Mouse (Mus musculus) midbrain, postnatal 0 days (tissue): ENCODE results near the gene Nipal4. TPM values are rescaled to one million over a fixed set of nuclear protein-coding genes. Genes with fewer than 3 reads are reported as not detected.

Source experiments
- ATAC-seq: fragments of 200-750 bp; cut with Nextera tagmentation; 2 replicates; pipeline ENCODE4 v1.8.0; 2017; ENCODE audit warnings: moderate number of reproducible peaks, mild to moderate bottlenecking, moderate TSS enrichment, moderate library complexity; ENCODE audit not compliant: low FRiP score
- DNase-seq: peaks from one replicate; pipeline ENCODE4 v3.0.0-alpha.2; 2015; ENCODE audit warnings: low spot score
- H3K27ac ChIP-seq: fragments of 300-500 bp; sonication (generic); 2 replicates; pipeline ENCODE4 v1.5.1; 2014; ENCODE audit warnings: low read depth, mild to moderate bottlenecking, low read length, mixed read lengths
- H3K27me3 ChIP-seq: fragments of 300-500 bp; sonication (generic); 2 replicates; pipeline ENCODE4 v1.6.1; 2014; ENCODE audit warnings: low read length, control low read depth, mixed read lengths; ENCODE audit not compliant: insufficient read depth
- H3K36me3 ChIP-seq: fragments of 300-500 bp; sonication (generic); 2 replicates; pipeline ENCODE4 v1.6.1; 2014; ENCODE audit warnings: low read length, control low read depth, mixed read lengths; ENCODE audit not compliant: insufficient read depth
- H3K4me1 ChIP-seq: fragments of 300-500 bp; sonication (generic); 2 replicates; pipeline ENCODE4 v1.6.1; 2014; ENCODE audit warnings: mild to moderate bottlenecking, control low read depth, antibody characterized with exemption, low read length, mixed read lengths; ENCODE audit not compliant: insufficient read depth
- H3K4me2 ChIP-seq: fragments of 300-500 bp; sonication (generic); 2 replicates; pipeline ENCODE4 v1.6.1; 2014; ENCODE audit warnings: low read depth, mild to moderate bottlenecking, low read length, mixed read lengths; ENCODE audit not compliant: poor library complexity, severe bottlenecking
- H3K4me3 ChIP-seq: fragments of 300-500 bp; sonication (generic); 2 replicates; pipeline ENCODE4 v1.5.1; 2014; ENCODE audit warnings: low read depth, mild to moderate bottlenecking, low read length, moderate library complexity
- H3K9ac ChIP-seq: fragments of 300-500 bp; sonication (generic); replicated peaks from 2 replicates; pipeline ENCODE4 v1.6.1; 2014; ENCODE audit warnings: mild to moderate bottlenecking, low read length, moderate library complexity, mixed read lengths; ENCODE audit not compliant: poor library complexity, severe bottlenecking
- H3K9me3 ChIP-seq: fragments of 300-500 bp; sonication (generic); 2 replicates; pipeline ENCODE4 v1.6.1; 2016; ENCODE audit warnings: low read length, control low read depth
- CTCF ChIP-seq: IDR thresholded peaks from 2 replicates; pipeline ENCODE4 v1.5.1; 2016; ENCODE audit warnings: antibody characterized with exemption, mild to moderate bottlenecking
- WGBS: fragments of 180-500 bp; shearing (Covaris S2); extraction: QIAGEN DNeasy Blood & Tissue Kit; methylation state at CpG from one replicate; pipeline ENCODE4 v1.1.7; 2014; 5-methylcytosine and 5-hydroxymethylcytosine counted together
- polyA plus RNA-seq: library from polyadenylated mRNA; unstranded; fragments of >200 nt; fragmentation: Nextera tagmentation; extraction: Ambion mirVana; gene quantifications from 2 replicates; pipeline ENCODE4 v1.2.1, GENCODE M21; 2015
- total RNA-seq: library from RNA; depleted of rRNA; stranded (reverse); fragments of >200 nt; gene quantifications from 2 replicates; pipeline ENCODE4 v1.2.3, GENCODE M21; 2014

The Nipal4 gene
- total and polyA plus RNA-seq, 2 experiments from 2014 or later, result 0.10 to 0.27 TPM

- H3K27ac ChIP-seq, result no peak overlapping the region
- no peak overlapping the region for H3K9ac ChIP-seq
- H3K4me1 ChIP-seq, result no peaks in the 10 kb centered on the region
- DNase-seq, result no peak
- H3K4me2 ChIP-seq, result no peak overlapping the region
- 95% methylated on average over 6 of the region's 6 CpGs for WGBS
- no peaks in the 10 kb centered on the region for H3K36me3 ChIP-seq
- no peak for TF ChIP-seq CTCF
- no peak overlapping the region for H3K4me3 ChIP-seq
- H3K9me3 ChIP-seq, result no peaks in the 10 kb centered on the region
- ATAC-seq, result no peak
- no peaks in the 10 kb centered on the region for H3K27me3 ChIP-seq
Observed at GRCm38 (mm10) chr11:46176155-46176554, 9.8 kb upstream of the Nipal4 start.

GRCm38 (mm10) chr11:46172128-46172527 lies 5.8 kb upstream of the Nipal4 start:
- no peak for TF ChIP-seq CTCF
- Histone ChIP-seq H3K36me3 (no peaks in the 10 kb centered on the region), H3K4me2 (no peak overlapping the region), H3K27ac (no peak overlapping the region), H3K4me1 (no peaks in the 10 kb centered on the region), H3K9me3 (no peaks in the 10 kb centered on the region), H3K9ac (no peak overlapping the region), H3K4me3 (no peak overlapping the region), H3K27me3 (no peaks in the 10 kb centered on the region)
- WGBS, result 96% methylated on average over 9 of the region's 9 CpGs
- DNase-seq (no peak), ATAC-seq (no peak)

- 35% methylated on average over 3 of the region's 3 CpGs for WGBS
- no peak for ATAC-seq
- no peaks in the 10 kb centered on the region for H3K9me3 ChIP-seq
Observed at GRCm38 (mm10) chr11:46169908-46170307, 3.6 kb upstream of the Nipal4 start.

GRCm38 (mm10) chr11:46168506-46168905 lies 2.2 kb upstream of the Nipal4 start:
- DNase-seq (no peak), ATAC-seq (no peak)
- H3K4me1 ChIP-seq, result no peaks in the 10 kb centered on the region
- H3K36me3 ChIP-seq, result no peaks in the 10 kb centered on the region
- no peak overlapping the region for H3K27ac ChIP-seq
- H3K9ac ChIP-seq, result no peak overlapping the region
- H3K4me2 ChIP-seq, result no peak overlapping the region
- no peak overlapping the region for H3K4me3 ChIP-seq
- peaks cover 7% of the 10 kb centered on the region for H3K27me3 ChIP-seq
- no peak for TF ChIP-seq CTCF
- H3K9me3 ChIP-seq, result no peaks in the 10 kb centered on the region
- 94% methylated on average over 7 of the region's 7 CpGs for WGBS

More at GRCm38 (mm10) chr11:46169908-46170307, 3.6 kb upstream of the Nipal4 start:
- H3K27ac ChIP-seq, result no peak overlapping the region
- DNase-seq, result no peak
- no peak for TF ChIP-seq CTCF
- peaks cover 7% of the 10 kb centered on the region for H3K27me3 ChIP-seq
- H3K36me3 ChIP-seq, result no peaks in the 10 kb centered on the region
- no peak overlapping the region for H3K9ac ChIP-seq
- no peaks in the 10 kb centered on the region for H3K4me1 ChIP-seq
- no peak overlapping the region for H3K4me3 ChIP-seq
- H3K4me2 ChIP-seq, result no peak overlapping the region

GRCm38 (mm10) chr11:46157462-46157861 lies 8.8 kb downstream of the Nipal4 start:
- no peak for ATAC-seq
- Histone ChIP-seq H3K27me3 (no peaks in the 10 kb centered on the region), H3K36me3 (no peaks in the 10 kb centered on the region), H3K9me3 (no peaks in the 10 kb centered on the region), H3K4me3 (no peak overlapping the region), H3K4me1 (no peaks in the 10 kb centered on the region), H3K9ac (no peak overlapping the region), H3K4me2 (no peak overlapping the region), H3K27ac (no peak overlapping the region)
- no peak for DNase-seq
- peak; percentile 51 for TF ChIP-seq CTCF

- DNase-seq (no peak), ATAC-seq (no peak)
- Histone ChIP-seq H3K27me3 (no peaks in the 10 kb centered on the region), H3K9me3 (no peaks in the 10 kb centered on the region), H3K4me2 (no peak overlapping the region), H3K4me3 (no peak overlapping the region), H3K36me3 (no peaks in the 10 kb centered on the region), H3K27ac (no peak overlapping the region), H3K4me1 (no peaks in the 10 kb centered on the region), H3K9ac (no peak overlapping the region)
- WGBS, result 90% methylated on average over 8 of the region's 8 CpGs
- TF ChIP-seq CTCF, result no peak
Observed at GRCm38 (mm10) chr11:46156945-46157344, 9.4 kb downstream of the Nipal4 start.
